Comparison of ENCODE assay signal across 22 mouse cellular contexts in the genomic region with DNA sequence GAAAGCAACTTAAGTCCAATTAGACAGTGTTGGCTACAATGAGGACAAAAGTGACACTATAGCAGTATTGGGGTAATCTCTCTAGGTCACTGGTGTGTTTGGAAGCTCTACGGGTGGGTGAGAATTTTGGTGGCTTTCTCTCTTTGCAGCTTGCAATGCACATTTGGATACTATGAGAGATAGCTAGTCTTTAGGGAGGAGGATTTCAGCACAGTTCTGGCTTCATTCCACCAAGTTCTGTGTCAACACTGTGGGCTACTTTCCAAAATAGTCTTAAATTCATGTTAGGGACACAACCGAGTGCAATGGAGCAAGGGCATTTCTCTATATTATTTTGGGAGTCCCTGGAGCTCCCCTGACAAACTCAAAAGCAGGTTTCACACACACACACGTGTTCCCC. TPM values are rescaled to one million over a fixed set of nuclear protein-coding genes. Genes with fewer than 3 reads are reported as not detected.
"Had no signal": no experiment of that assay in that cellular context is flagged by ENCODE, and none has a peak within 500 bp of the region (broad histone marks: within the 10 kb centered on the region; RNA-seq: fewer than 3 reads in every experiment).

No protein-coding gene starts in this region.

- DNase-seq: kidney, adult 11 months; kidney, adult 8-10 months; kidney, postnatal 10 days; kidney, postnatal 36 days; layer of hippocampus, postnatal 36 days; lung, adult 18-20 months; lung, postnatal 4 days; midbrain, embryonic 14.5 days; thymus, adult 2 months; thymus, postnatal 25 days had no signal

- H3K4me2 ChIP-seq: kidney, embryonic 15.5 days; liver, embryonic 11.5 days; liver, embryonic 15.5 days; midbrain, embryonic 11.5 days; neural tube, embryonic 12.5 days; neural tube, embryonic 15.5 days had no signal

- H3K36me3 ChIP-seq: kidney, embryonic 15.5 days; liver, embryonic 15.5 days; neural tube, embryonic 12.5 days; neural tube, embryonic 15.5 days had no signal

- H3K27ac ChIP-seq: kidney, embryonic 15.5 days; left cerebral cortex, adult 2 months; liver, embryonic 15.5 days; neural tube, embryonic 12.5 days; neural tube, embryonic 15.5 days; stomach, postnatal 0 days had no signal

- H3K4me1 ChIP-seq: kidney, embryonic 15.5 days; liver, embryonic 15.5 days; neural tube, embryonic 12.5 days; neural tube, embryonic 15.5 days had no signal

- H3K9ac ChIP-seq: kidney, embryonic 15.5 days; liver, embryonic 15.5 days; neural tube, embryonic 12.5 days; neural tube, embryonic 15.5 days had no signal

- H3K27me3 ChIP-seq: kidney, embryonic 15.5 days; liver, embryonic 15.5 days; neural tube, embryonic 12.5 days; neural tube, embryonic 15.5 days had no signal

- H3K9me3 ChIP-seq: kidney, embryonic 15.5 days; liver, embryonic 15.5 days; neural tube, embryonic 12.5 days; neural tube, embryonic 15.5 days had no signal

- H3K4me3 ChIP-seq: kidney, embryonic 15.5 days; left cerebral cortex, adult 2 months; liver, embryonic 15.5 days; neural tube, embryonic 12.5 days; neural tube, embryonic 15.5 days had no signal

RNA-seq across cellular contexts. Expression of a gene that starts 58.3 kb away (rescaled TPM):
- total RNA-seq: megakaryocyte progenitor cell, adult 5-6 weeks; megakaryocyte-erythroid progenitor cell, adult 5-6 weeks had no signal
- polyA plus RNA-seq: small intestine, adult 2 months; spleen, adult 2 months had no signal
